Mouse (Mus musculus) neural tube, embryonic 11.5 days (tissue): Measurements from ENCODE around the gene Tbc1d1. TPM values are rescaled to one million over a fixed set of nuclear protein-coding genes. Genes with fewer than 3 reads are reported as not detected.

Source experiments
- ATAC-seq: fragments of 200-750 bp; cut with Nextera tagmentation; 2 replicates; pipeline ENCODE4 v1.8.0; 2017; ENCODE audit warnings: moderate number of reproducible peaks, mild to moderate bottlenecking, moderate TSS enrichment, moderate library complexity; ENCODE audit not compliant: insufficient read depth, low FRiP score, low TSS enrichment
- DNase-seq: peaks from one replicate; pipeline ENCODE4 v3.0.0-alpha.2; 2015; ENCODE audit warnings: low spot score
- H3K27ac ChIP-seq: fragments of 300-500 bp; sonication (generic); 2 replicates; pipeline ENCODE4 v1.5.1; 2014; ENCODE audit warnings: low read depth, mild to moderate bottlenecking, low read length
- H3K27me3 ChIP-seq: fragments of 300-500 bp; sonication (generic); 2 replicates; pipeline ENCODE4 v1.6.1; 2014; ENCODE audit warnings: mild to moderate bottlenecking, low read length, mixed read lengths; ENCODE audit not compliant: control insufficient read depth, insufficient read depth
- H3K36me3 ChIP-seq: fragments of 300-500 bp; sonication (generic); 2 replicates; pipeline ENCODE4 v1.6.1; 2014; ENCODE audit warnings: mild to moderate bottlenecking, low read length, moderate library complexity, mixed read lengths; ENCODE audit not compliant: control insufficient read depth, insufficient read depth
- H3K4me1 ChIP-seq: fragments of 300-500 bp; sonication (generic); 2 replicates; pipeline ENCODE4 v1.6.1; 2014; ENCODE audit warnings: low read length, mixed read lengths; ENCODE audit not compliant: control insufficient read depth, insufficient read depth
- H3K4me2 ChIP-seq: fragments of 300-500 bp; sonication (generic); 2 replicates; pipeline ENCODE4 v1.6.1; 2014; ENCODE audit warnings: low read depth, mild to moderate bottlenecking, moderate library complexity
- H3K4me3 ChIP-seq: fragments of 300-500 bp; sonication (generic); 2 replicates; pipeline ENCODE4 v1.5.1; 2014; ENCODE audit warnings: low read depth, low read length
- H3K9ac ChIP-seq: fragments of 300-500 bp; sonication (generic); 2 replicates; pipeline ENCODE4 v1.6.1; 2014; ENCODE audit warnings: mild to moderate bottlenecking, low read length
- H3K9me3 ChIP-seq: fragments of 300-500 bp; sonication (generic); 2 replicates; pipeline ENCODE4 v1.6.1; 2016; ENCODE audit warnings: low read length; ENCODE audit not compliant: control insufficient read depth
- WGBS: fragments of 180-500 bp; shearing (Covaris S2); extraction: QIAGEN DNeasy Blood & Tissue Kit; methylation state at CpG from one replicate; pipeline ENCODE4 v1.1.7; 2014; 5-methylcytosine and 5-hydroxymethylcytosine counted together
- polyA plus RNA-seq: library from polyadenylated mRNA; unstranded; fragments of >200 nt; fragmentation: Nextera tagmentation; extraction: Ambion mirVana; gene quantifications from 2 replicates; pipeline ENCODE4 v1.2.1, GENCODE M21; 2014

The Tbc1d1 gene
- polyA plus RNA-seq, 1 experiment from 2014 or later, result 32.4 TPM

DNA sequence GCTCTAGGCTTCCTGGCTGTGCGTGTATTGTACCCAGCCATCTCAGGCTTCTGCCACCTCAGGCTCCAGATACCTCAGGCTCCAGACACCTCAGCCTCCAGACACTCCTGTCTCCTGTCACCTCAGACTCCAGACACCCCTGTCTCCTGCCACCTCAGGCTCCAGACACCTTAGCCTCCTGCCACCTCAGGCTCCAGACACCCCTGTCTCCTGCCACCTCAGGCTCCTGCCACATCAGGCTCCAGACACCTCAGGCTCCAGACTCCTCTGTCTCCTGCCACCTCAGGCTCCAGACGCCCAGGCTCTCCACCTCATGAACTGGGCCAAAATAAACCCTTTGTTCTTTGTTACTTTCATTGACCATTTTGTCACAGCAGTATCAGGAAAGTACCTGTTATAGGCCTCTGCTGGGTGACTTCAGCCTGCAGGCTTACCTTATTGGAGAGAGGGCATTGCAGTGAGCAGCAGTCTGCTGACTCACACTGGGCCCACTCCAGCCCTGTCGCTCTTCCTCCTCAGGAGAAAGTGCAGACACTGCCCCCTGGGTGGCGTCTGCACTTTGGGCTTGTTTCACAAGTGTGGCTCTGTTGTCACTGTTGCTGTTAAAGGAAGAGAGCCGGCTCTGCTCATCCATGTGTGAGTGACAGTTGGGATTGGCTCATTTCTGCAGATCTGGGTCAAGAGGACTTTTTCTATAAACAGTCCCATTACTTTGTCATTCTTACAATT lies 188.0 kb downstream of the Tbc1d1 start:
- ATAC-seq (0 out of 2 replicates have a peak, but pooled peaks have one; percentile 41), DNase-seq (peak; percentile 43)
- no peak overlapping the region for H3K4me3 ChIP-seq
- H3K36me3 ChIP-seq, result 0 out of 2 replicates have a peak, but pooled peaks cover 2% of the 10 kb centered on the region
- H3K9me3 ChIP-seq, result no peaks in the 10 kb centered on the region
- H3K9ac ChIP-seq, result no peak overlapping the region
- H3K27me3 ChIP-seq, result no peaks in the 10 kb centered on the region
- 51% methylated on average over 5 of the region's 5 CpGs for WGBS
- no peak overlapping the region for H3K4me2 ChIP-seq
- H3K4me1 ChIP-seq, result 0 out of 2 replicates have a peak, but pooled peaks cover 2% of the 10 kb centered on the region
- H3K27ac ChIP-seq, result no peak overlapping the region

GRCm38 (mm10) chr5:64345181-64345735 lies 189.2 kb downstream of the Tbc1d1 start:
- no peak overlapping the region for H3K9ac ChIP-seq
- no peak overlapping the region for H3K27ac ChIP-seq
- H3K9me3 ChIP-seq, result no peaks in the 10 kb centered on the region
- H3K4me1 ChIP-seq, result 0 out of 2 replicates have a peak, but pooled peaks cover 2% of the 10 kb centered on the region
- no peak overlapping the region for H3K4me3 ChIP-seq
- 0 out of 2 replicates have a peak, but pooled peaks cover 2% of the 10 kb centered on the region for H3K36me3 ChIP-seq
- 68% methylated on average over 16 of the region's 16 CpGs for WGBS
- H3K4me2 ChIP-seq, result no peak overlapping the region
- DNase-seq (no peak), ATAC-seq (no peak)
- no peaks in the 10 kb centered on the region for H3K27me3 ChIP-seq

DNA sequence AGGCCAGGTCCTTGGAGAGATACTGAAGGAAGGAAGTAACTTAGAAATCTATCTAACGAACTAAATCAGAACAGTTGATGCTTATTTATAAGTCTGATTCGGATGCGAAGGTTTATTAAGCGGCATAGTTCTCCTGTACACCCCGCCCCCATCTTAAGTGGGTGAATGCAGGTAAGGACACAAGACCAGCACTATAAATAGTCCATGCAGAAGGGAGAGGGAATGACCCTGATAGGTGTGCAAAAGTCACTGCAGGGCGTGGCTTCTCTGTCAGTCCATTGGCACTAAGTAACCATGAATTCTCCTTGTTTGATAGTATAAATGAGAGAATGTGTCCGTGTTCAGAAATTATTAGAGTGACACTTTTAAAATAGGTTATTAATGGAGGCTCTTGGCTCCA lies 189.7 kb downstream of the Tbc1d1 start:
- no peak for DNase-seq
- H3K27me3 ChIP-seq, result no peaks in the 10 kb centered on the region
- WGBS, result 89% methylated on average over 7 of the region's 7 CpGs
- ATAC-seq, result no peak
- H3K36me3 ChIP-seq, result 0 out of 2 replicates have a peak, but pooled peaks cover 2% of the 10 kb centered on the region
- no peak overlapping the region for H3K9ac ChIP-seq
- H3K4me1 ChIP-seq, result 0 out of 2 replicates have a peak, but pooled peaks cover 2% of the 10 kb centered on the region
- no peak overlapping the region for H3K4me2 ChIP-seq
- no peak overlapping the region for H3K27ac ChIP-seq
- H3K9me3 ChIP-seq, result no peaks in the 10 kb centered on the region
- no peak overlapping the region for H3K4me3 ChIP-seq

- no peaks in the 10 kb centered on the region for H3K27me3 ChIP-seq
- DNase-seq, result no peak
- H3K27ac ChIP-seq, result no peak overlapping the region
- H3K4me3 ChIP-seq, result no peak overlapping the region
- H3K4me2 ChIP-seq, result no peak overlapping the region
- H3K36me3 ChIP-seq, result 0 out of 2 replicates have a peak, but pooled peaks cover 2% of the 10 kb centered on the region
- 91% methylated on average over 6 of the region's 6 CpGs for WGBS
- H3K4me1 ChIP-seq, result 0 out of 2 replicates have a peak, but pooled peaks cover 2% of the 10 kb centered on the region
- no peak for ATAC-seq
- H3K9ac ChIP-seq, result no peak overlapping the region
- no peaks in the 10 kb centered on the region for H3K9me3 ChIP-seq
Measured at GRCm38 (mm10) chr5:64346343-64346885, 190.3 kb downstream of the Tbc1d1 start.

DNA sequence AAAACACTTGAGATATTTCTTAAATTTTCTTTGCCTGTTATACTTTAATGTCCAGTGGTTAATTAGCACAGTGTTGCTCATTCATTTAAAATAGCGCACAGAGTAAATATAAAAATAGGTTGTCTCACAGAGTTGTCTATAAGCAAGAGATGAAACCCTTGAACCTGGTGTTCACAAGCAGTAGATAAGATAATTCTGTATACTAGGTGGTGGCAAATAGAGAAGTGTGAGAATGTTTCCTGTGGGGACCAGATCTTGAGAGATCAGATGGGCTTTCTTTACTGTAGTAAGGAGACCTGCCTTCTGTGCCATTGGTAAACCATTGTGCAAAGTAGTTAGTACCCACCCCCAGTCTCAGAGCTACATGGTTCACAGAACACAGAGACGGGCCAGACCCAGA lies 192.1 kb downstream of the Tbc1d1 start:
- Histone ChIP-seq H3K36me3 (peaks cover 2% of the 10 kb centered on the region; the same call in 1 of the 2 replicates), H3K27ac (no peak overlapping the region), H3K9me3 (no peaks in the 10 kb centered on the region), H3K4me2 (no peak overlapping the region), H3K4me3 (no peak overlapping the region), H3K9ac (no peak overlapping the region), H3K27me3 (no peaks in the 10 kb centered on the region), H3K4me1 (0 out of 2 replicates have a peak, but pooled peaks cover 2% of the 10 kb centered on the region)
- ATAC-seq, result no peak
- WGBS, result 92% methylated on average over 2 of the region's 2 CpGs
- DNase-seq, result no peak

GRCm38 (mm10) chr5:64348780-64349179 lies 192.7 kb downstream of the Tbc1d1 start:
- no peak overlapping the region for H3K4me2 ChIP-seq
- H3K27me3 ChIP-seq, result no peaks in the 10 kb centered on the region
- H3K4me3 ChIP-seq, result no peak overlapping the region
- H3K36me3 ChIP-seq, result peaks cover 2% of the 10 kb centered on the region; the same call in 1 of the 2 replicates
- H3K9ac ChIP-seq, result no peak overlapping the region
- H3K4me1 ChIP-seq, result 0 out of 2 replicates have a peak, but pooled peaks cover 2% of the 10 kb centered on the region
- DNase-seq (no peak), ATAC-seq (no peak)
- H3K27ac ChIP-seq, result no peak overlapping the region
- 93% methylated on average over 8 of the region's 8 CpGs for WGBS
- no peaks in the 10 kb centered on the region for H3K9me3 ChIP-seq

- ATAC-seq, result no peak
- H3K27ac ChIP-seq, result no peak overlapping the region
- no peaks in the 10 kb centered on the region for H3K4me1 ChIP-seq
- H3K9ac ChIP-seq, result no peak overlapping the region
- no peaks in the 10 kb centered on the region for H3K27me3 ChIP-seq
- 85% methylated on average over 6 of the region's 6 CpGs for WGBS
- H3K36me3 ChIP-seq, result no peaks in the 10 kb centered on the region; the same call in 1 of the 2 replicates
- no peak overlapping the region for H3K4me2 ChIP-seq
- no peak for DNase-seq
- no peaks in the 10 kb centered on the region for H3K9me3 ChIP-seq
- H3K4me3 ChIP-seq, result no peak overlapping the region
Measured at GRCm38 (mm10) chr5:64351968-64352367, 195.9 kb downstream of the Tbc1d1 start.

- H3K4me1 ChIP-seq, result no peaks in the 10 kb centered on the region
- H3K27me3 ChIP-seq, result no peaks in the 10 kb centered on the region
- no peak overlapping the region for H3K4me3 ChIP-seq
- ATAC-seq (no peak), DNase-seq (no peak)
- 70% methylated on average over 18 of the region's 18 CpGs for WGBS
- no peaks in the 10 kb centered on the region for H3K9me3 ChIP-seq
- H3K36me3 ChIP-seq, result no peaks in the 10 kb centered on the region
- no peak overlapping the region for H3K4me2 ChIP-seq
- H3K27ac ChIP-seq, result no peak overlapping the region
- no peak overlapping the region for H3K9ac ChIP-seq
Measured at GRCm38 (mm10) chr5:64358639-64359584, 202.8 kb downstream of the Tbc1d1 start.
